In the genomic region with DNA sequence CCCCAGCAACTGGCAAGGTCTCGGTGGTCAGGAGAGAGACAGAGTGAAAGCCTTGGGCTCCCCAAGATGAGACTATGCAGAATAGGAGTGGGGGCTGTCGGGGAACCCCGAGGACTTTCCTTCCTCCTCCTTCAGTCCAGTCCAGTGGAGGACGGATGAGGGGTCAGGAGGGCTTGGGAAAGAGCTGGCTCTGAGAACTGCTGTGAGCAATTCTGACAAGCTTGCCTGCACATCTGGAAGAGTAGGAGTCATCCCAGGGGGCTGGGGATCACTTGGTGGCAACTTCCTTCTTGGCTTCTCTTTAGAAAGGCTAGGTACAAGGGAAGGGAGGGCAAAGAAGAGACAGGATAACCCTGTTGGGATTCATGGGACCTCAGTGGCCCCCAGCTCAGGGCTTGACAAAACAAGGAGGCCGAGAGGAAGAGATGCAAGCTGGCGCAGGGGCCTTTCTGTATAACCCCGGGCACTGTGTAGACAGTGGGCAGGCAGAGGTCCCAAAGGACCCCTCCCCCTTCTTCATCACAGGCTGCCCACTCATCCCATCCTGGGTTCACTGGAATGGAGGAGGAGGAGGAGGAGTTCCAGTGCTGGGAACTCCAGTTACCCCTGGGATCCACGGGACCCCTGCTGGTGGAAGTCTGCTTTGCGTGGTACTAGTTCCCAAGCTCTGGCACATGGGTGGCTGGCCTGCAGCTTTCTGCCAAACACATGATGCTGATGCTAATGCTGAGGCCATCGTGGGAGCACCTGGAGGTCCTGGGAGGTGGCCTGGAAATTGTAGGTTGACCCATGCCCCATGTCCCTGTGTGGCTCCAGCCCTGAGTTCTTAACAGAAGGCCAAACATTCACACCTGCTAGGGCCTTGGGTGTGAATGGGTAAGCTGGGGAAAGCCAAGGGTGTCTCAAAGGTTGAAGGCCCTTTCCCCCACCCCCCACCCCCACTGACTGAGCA, we compare ENCODE assay signal across 8 mouse cellular contexts. TPM values are rescaled to one million over a fixed set of nuclear protein-coding genes. Genes with fewer than 3 reads are reported as not detected.
DNase-seq lines count a peak whose midpoint lies in the region; ATAC-seq and TF ChIP-seq lines count a peak whose summit lies in the region.

No protein-coding gene starts in this region.

- ATAC-seq in heart, embryonic 15.5 days (replicated peaks; ENCODE audit: insufficient number of reproducible peaks, insufficient read depth, low FRiP score, low read depth), result no peak
- ATAC-seq in midbrain, embryonic 13.5 days, result no peak

- H3K27ac ChIP-seq in heart, embryonic 15.5 days, result peak overlapping the region; percentile 34; the same call in 1 of the 2 replicates
- H3K27ac ChIP-seq in spleen, adult 2 months (ENCODE audit: insufficient read depth, low read length), result no peak overlapping the region
- H3K27ac ChIP-seq in embryonic fibroblast, embryonic 13.5 days (ENCODE audit: insufficient read depth, low read length), result peak overlapping the region; percentile 24; the same call in 1 of the 2 replicates
- H3K27ac ChIP-seq in midbrain, embryonic 13.5 days, result no peak overlapping the region

- no peaks in the 10 kb centered on the region for H3K27me3 ChIP-seq in heart, embryonic 15.5 days
- H3K27me3 ChIP-seq in spleen, adult 2 months (ENCODE audit: control insufficient read depth, insufficient read depth, low read length), result no peaks in the 10 kb centered on the region
- no peaks in the 10 kb centered on the region for H3K27me3 ChIP-seq in splenic B cell, adult 2 months (ENCODE audit: control insufficient read depth, insufficient read depth, low read length, poor library complexity, severe bottlenecking)
- no peaks in the 10 kb centered on the region for H3K27me3 ChIP-seq in midbrain, embryonic 13.5 days

- intact Hi-C loops in heart, postnatal 36 days (cut with DNase I), result no loop called here

- H3K36me3 ChIP-seq in heart, embryonic 15.5 days, result peaks cover 63% of the 10 kb centered on the region
- H3K36me3 ChIP-seq in spleen, adult 2 months (ENCODE audit: control insufficient read depth, insufficient read depth, low read length), result peaks cover 29% of the 10 kb centered on the region
- peaks cover 9% of the 10 kb centered on the region for H3K36me3 ChIP-seq in splenic B cell, adult 2 months (ENCODE audit: control insufficient read depth, insufficient read depth, low read length, poor library complexity, severe bottlenecking)
- H3K36me3 ChIP-seq in midbrain, embryonic 13.5 days, result peaks cover 83% of the 10 kb centered on the region

- no peaks in the 10 kb centered on the region for H3K9me3 ChIP-seq in heart, embryonic 15.5 days (replicated peaks)
- H3K9me3 ChIP-seq in midbrain, embryonic 13.5 days, result no peaks in the 10 kb centered on the region

- WGBS in heart, embryonic 15.5 days, result 76% methylated on average over 10 of the region's 10 CpGs
- WGBS in spleen, adult 2 months, result 85% methylated on average over 10 of the region's 10 CpGs
- WGBS in midbrain, embryonic 13.5 days, result 84% methylated on average over 10 of the region's 10 CpGs

- TF ChIP-seq CTCF in spleen, adult 2 months (IDR thresholded peaks at IDR 0.05; ENCODE audit: extremely low read depth, insufficient read depth, insufficient read length, insufficient replicate concordance), result peak; percentile 3; the same call in 1 of the 2 replicates
- TF ChIP-seq CTCF in embryonic fibroblast, embryonic 13.5 days (IDR thresholded peaks at IDR 0.05; ENCODE audit: borderline replicate concordance, insufficient read depth, low read length), result peak; percentile 36; the same call in 1 of the 2 replicates

- no peak for TF ChIP-seq POLR2A in spleen, adult 2 months (IDR thresholded peaks at IDR 0.05; ENCODE audit: low read depth, low read length)
- no peak for TF ChIP-seq POLR2A in embryonic fibroblast, embryonic 13.5 days (IDR thresholded peaks at IDR 0.05; ENCODE audit: low read depth, low read length)

- no peak overlapping the region for H3K4me2 ChIP-seq in heart, embryonic 15.5 days
- no peak overlapping the region for H3K4me2 ChIP-seq in midbrain, embryonic 13.5 days (replicated peaks)

- H3K4me3 ChIP-seq in heart, embryonic 15.5 days, result no peak overlapping the region
- no peak overlapping the region for H3K4me3 ChIP-seq in spleen, adult 2 months (ENCODE audit: extremely low read depth, insufficient read depth, insufficient read length)
- H3K4me3 ChIP-seq in embryonic fibroblast, embryonic 13.5 days (ENCODE audit: insufficient read depth, low read length), result no peak overlapping the region
- no peak overlapping the region for H3K4me3 ChIP-seq in midbrain, embryonic 13.5 days (replicated peaks)

- H3K4me1 ChIP-seq in heart, embryonic 15.5 days (replicated peaks), result 0 out of 2 replicates have a peak, but pooled peaks cover 8% of the 10 kb centered on the region
- no peaks in the 10 kb centered on the region for H3K4me1 ChIP-seq in spleen, adult 2 months (ENCODE audit: control insufficient read depth, insufficient read depth, insufficient read length)
- H3K4me1 ChIP-seq in embryonic fibroblast, embryonic 13.5 days (ENCODE audit: control insufficient read depth, insufficient read depth, low read length), result peaks cover 3% of the 10 kb centered on the region; the same call in 1 of the 2 replicates
- no peaks in the 10 kb centered on the region for H3K4me1 ChIP-seq in midbrain, embryonic 13.5 days (replicated peaks)

- no peak for DNase-seq in heart, postnatal 36 days
- DNase-seq in spleen, adult 2 months (ENCODE audit: low read depth in 1 of 2, low spot score in 2 of 2), result no peak
- no peak for DNase-seq in spleen, postnatal 36 days (ENCODE audit: low spot score in 2 of 2)
- DNase-seq in splenic B cell, adult 2 months (ENCODE audit: low read depth, low spot score), result peak; percentile 24
- DNase-seq in ovary, adult 18-20 months (ENCODE audit: low spot score), result no peak

- no peak overlapping the region for H3K9ac ChIP-seq in heart, embryonic 15.5 days
- no peak overlapping the region for H3K9ac ChIP-seq in midbrain, embryonic 13.5 days (replicated peaks)

RNA-seq across cellular contexts. Expression of a gene that starts 8.0 kb away (rescaled TPM):
- polyA plus RNA-seq in heart, embryonic 15.5 days (2015; fragmentation: Nextera tagmentation; extraction: Ambion mirVana), result 251 and 280 TPM in 2 replicates
- total RNA-seq in heart, postnatal 36 days (2021), result 100 to 1,000 TPM; 276 to 279 TPM
- polyA plus RNA-seq in spleen, adult 2 months (2012; rRNA removed), result 115 and 139 TPM in 2 replicates
- polyA plus RNA-seq in embryonic fibroblast, embryonic 13.5 days (2011; ENCODE audit: insufficient read length, low read depth, missing spikeins), result 229 and 271 TPM in 2 replicates
- 227 and 234 TPM in 2 replicates for polyA plus RNA-seq in midbrain, embryonic 13.5 days (2015; fragmentation: Nextera tagmentation; extraction: Ambion mirVana)

RNA-seq across cellular contexts. Expression of a gene that starts 35.7 kb away (rescaled TPM):
- 0.48 and 1.2 TPM in 2 replicates for polyA plus RNA-seq in heart, embryonic 15.5 days (2015; fragmentation: Nextera tagmentation; extraction: Ambion mirVana)
- under 1 TPM; 0.44 to 0.57 TPM for total RNA-seq in heart, postnatal 36 days (2021)
- 6.4 and 7.8 TPM in 2 replicates for polyA plus RNA-seq in spleen, adult 2 months (2012; rRNA removed)
- polyA plus RNA-seq in embryonic fibroblast, embryonic 13.5 days (2011; ENCODE audit: insufficient read length, low read depth, missing spikeins), result 2.4 and 3.9 TPM in 2 replicates
- 6.9 and 8.1 TPM in 2 replicates for polyA plus RNA-seq in midbrain, embryonic 13.5 days (2015; fragmentation: Nextera tagmentation; extraction: Ambion mirVana)

RNA-seq across cellular contexts. Expression of a gene that starts 49.8 kb away (rescaled TPM):
- polyA plus RNA-seq in heart, embryonic 15.5 days (2015; fragmentation: Nextera tagmentation; extraction: Ambion mirVana), result 108 and 130 TPM in 2 replicates
- 10 to 100 TPM; 63.6 to 73.2 TPM for total RNA-seq in heart, postnatal 36 days (2021)
- 99.6 and 103 TPM in 2 replicates for polyA plus RNA-seq in spleen, adult 2 months (2012; rRNA removed)
- polyA plus RNA-seq in embryonic fibroblast, embryonic 13.5 days (2011; ENCODE audit: insufficient read length, low read depth, missing spikeins), result 193 and 194 TPM in 2 replicates
- 204 and 210 TPM in 2 replicates for polyA plus RNA-seq in midbrain, embryonic 13.5 days (2015; fragmentation: Nextera tagmentation; extraction: Ambion mirVana)

Comparison
In these comparisons a context has a peak if more than half of its experiments do, and no peak if none do; other contexts are left out.
1. H3K27ac ChIP-seq: peak in heart, embryonic 15.5 days (single experiment) and embryonic fibroblast, embryonic 13.5 days (single experiment); none in spleen, adult 2 months (single experiment) and midbrain, embryonic 13.5 days (single experiment).